Mouse (Mus musculus): ENCODE measurements around the gene Ric1.

Gene Ric1

DNA sequence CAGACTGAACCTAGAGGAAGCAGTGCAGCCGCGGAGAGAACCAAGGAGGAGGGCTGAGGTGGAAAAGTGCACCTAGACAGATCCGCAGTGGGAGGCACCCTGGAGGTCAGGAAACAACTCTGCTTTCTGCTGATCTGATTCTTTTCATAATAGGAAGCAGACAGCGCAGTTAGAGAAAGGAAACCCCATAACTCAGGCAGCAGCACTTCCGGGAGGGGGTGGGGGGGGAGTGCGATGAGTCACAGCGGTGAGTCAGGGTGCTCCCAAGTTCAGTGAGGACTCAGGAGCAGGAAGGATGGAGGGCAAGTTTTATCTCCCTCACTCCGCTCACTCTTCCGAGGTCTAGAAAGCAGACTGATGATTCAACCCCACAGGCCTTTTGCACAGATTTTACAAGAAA lies 119.0 kb downstream of the Ric1 start:
- no peak for DNase-seq

DNA sequence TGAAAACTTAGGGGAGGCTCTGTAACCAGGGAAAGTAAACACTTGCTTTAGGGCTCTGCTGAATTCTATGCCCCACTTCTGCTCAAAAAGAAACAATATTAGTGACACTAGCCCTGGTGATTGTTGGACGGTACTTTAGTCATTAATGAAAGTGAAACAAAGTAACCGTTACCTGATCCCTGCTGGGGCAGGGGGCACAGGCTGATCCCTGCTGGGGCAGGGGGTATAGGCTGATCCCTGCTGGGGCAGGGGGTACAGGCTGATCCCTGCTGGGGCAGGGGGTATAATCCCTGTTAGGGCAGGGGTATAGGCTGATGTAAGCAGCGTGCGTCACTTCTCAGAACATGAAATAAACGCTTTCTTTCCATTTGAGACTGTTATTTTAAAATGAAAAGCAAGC lies 119.4 kb downstream of the Ric1 start:
- no peak for DNase-seq

GRCm38 (mm10) chr19:29642211-29642610 lies 120.1 kb downstream of the Ric1 start:
- DNase-seq: no peak

DNA sequence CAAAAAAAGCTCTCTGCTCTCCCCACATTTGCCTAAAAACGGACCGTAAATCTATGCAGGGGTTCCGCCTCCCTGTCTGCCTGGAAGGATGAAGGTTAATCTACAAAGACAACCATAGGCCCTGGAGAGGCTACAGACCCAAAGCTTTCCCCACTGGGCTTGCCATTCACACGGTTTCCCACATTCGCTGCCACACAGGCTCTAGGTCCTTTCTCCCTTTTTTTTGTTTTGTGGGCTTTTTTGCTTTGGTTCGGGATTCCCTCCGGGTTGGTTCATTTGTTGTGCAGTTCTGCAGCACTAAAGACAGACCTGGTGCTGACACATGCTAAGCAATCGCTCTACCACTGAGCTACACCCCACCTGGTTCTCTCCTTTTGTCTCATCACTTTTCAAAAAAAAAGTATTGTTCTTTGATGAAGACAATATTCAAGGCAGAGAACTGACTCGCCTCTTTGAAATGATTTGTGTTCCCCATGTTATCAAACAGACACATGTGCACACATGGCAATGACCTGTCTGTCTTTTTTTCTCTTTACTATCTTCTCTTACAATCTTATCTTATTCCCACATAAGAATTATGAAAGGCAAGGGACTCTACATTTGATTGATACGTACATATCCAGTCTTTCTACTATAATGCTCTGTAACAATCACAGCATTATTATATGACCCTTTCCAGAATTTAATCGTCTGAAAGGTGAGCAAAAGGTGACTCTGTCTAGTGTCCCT lies 121.3 kb downstream of the Ric1 start:
- no peak for DNase-seq

- peak; percentile 16 for DNase-seq
Observed at GRCm38 (mm10) chr19:29644747-29645146, 122.7 kb downstream of the Ric1 start.

- DNase-seq: peak; percentile 96
Observed at GRCm38 (mm10) chr19:29647651-29648549, 125.8 kb downstream of the Ric1 start, which contains the start of gene Ermp1. Gene Ermp1, minus strand, starts transcription at chr19:29648415.

GRCm38 (mm10) chr19:29648550-29648914 lies 126.5 kb downstream of the Ric1 start:
- no peak for DNase-seq

DNA sequence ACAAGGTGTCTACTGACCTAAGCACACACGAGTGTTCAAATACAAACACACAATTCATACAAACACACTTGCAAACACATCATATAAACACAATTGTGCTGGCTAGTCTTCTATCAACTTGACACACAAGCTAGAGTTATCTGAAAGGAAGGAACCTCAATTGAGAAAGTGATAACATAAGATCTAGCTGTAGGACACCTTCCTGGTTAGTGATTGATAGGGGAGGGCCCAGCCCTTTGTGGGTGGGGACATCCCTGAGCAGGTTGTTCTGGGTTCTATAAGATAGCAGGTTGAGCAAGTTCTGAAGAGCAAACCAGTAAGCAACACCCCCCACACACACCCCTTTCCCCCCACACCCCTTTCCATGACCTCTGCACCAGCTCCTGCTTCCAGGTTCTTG lies 127.6 kb downstream of the Ric1 start:
- no peak for DNase-seq

DNA sequence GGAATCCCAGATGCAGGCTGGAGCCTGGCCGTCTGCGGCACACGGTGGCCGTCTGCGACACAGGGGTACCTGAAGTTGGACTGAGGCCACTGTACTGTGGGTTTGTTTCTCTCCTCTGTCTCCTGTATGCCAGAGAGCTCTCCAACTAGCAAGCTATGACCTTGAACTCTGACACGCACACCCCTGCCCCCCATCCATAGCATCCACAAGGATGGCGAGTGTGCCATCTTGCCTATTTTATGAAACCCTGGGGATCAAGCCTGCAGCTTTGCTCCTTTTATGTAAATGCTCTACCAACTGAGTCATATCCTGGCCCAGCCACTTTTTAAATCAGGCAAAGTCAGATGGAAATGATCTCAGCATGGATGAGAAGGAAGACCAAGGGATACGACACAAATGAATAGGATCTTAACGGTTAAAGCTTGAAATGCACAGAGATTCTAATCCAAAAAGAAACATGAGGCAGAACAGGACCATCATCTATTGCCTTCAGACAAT lies 131.7 kb downstream of the Ric1 start:
- DNase-seq: no peak

DNA sequence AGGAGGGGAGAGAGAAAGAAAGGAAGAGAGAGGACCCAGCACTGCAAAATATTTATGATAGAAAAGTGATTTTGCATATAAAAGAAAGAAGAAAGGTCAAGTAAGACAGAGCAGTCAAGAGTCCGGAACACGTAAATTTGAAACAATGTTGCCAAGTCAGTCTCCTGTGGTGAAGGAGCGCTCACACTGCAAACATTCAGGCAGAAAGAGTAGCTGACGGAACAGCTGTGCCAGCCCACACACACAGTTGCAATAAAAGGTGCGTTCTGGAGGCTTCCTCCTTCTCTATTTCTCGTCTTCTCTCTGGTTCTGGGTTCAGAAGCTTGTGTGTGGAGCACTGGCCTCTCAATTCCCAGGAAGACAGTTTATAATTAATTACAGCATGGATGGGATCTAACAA lies 133.1 kb downstream of the Ric1 start:
- no peak for DNase-seq

- DNase-seq: no peak
Observed at GRCm38 (mm10) chr19:29656029-29656428, 133.9 kb downstream of the Ric1 start.

All from cerebellum, adult 11-12 months (tissue).